Mouse (Mus musculus): ENCODE measurements around the gene Gas2l1. TPM values are rescaled to one million over a fixed set of nuclear protein-coding genes. Genes with fewer than 3 reads are reported as not detected.
"Not testable (repeated sequence)": the region's sequence is repeated elsewhere in the genome, so short reads cannot be mapped to it uniquely, and the experiment has no call there.

The Gas2l1 gene
- total RNA-seq (2021): 10 to 100 TPM; 16.1 to 17.6 TPM
- long read RNA-seq, experiment 1, partial matches to known transcripts: 2 of 18 reads
- long read RNA-seq, experiment 1, other reads (novel, unspliced or antisense): 11 of 18 reads
- long read RNA-seq, experiment 2, partial matches to known transcripts: 3 of 17 reads
- long read RNA-seq, experiment 2, other reads (novel, unspliced or antisense): 13 of 17 reads

GRCm38 (mm10) chr11:5065056-5065821 lies at the start of gene Gas2l1:
TSS of gene Gas2l1 (minus strand) at chr11:5065327.
- peak; percentile 94 to 96 for DNase-seq

- DNase-seq: no peak
Measured at GRCm38 (mm10) chr11:5113645-5114044, 48.5 kb upstream of the Gas2l1 start.

- DNase-seq: no peak
Measured at GRCm38 (mm10) chr11:5109441-5109840, 44.3 kb upstream of the Gas2l1 start.

GRCm38 (mm10) chr11:5103986-5104509 lies 38.9 kb upstream of the Gas2l1 start:
- DNase-seq: no peak

GRCm38 (mm10) chr11:5102384-5102783 lies 37.3 kb upstream of the Gas2l1 start:
- DNase-seq: no peak

GRCm38 (mm10) chr11:5101641-5102040 lies 36.5 kb upstream of the Gas2l1 start:
- no peak for DNase-seq

GRCm38 (mm10) chr11:5100801-5101200 lies 35.7 kb upstream of the Gas2l1 start:
- DNase-seq: no peak

- no peak for DNase-seq
Measured at GRCm38 (mm10) chr11:5100283-5100682, 35.2 kb upstream of the Gas2l1 start.

- DNase-seq: peak; percentile 90 to 92
Measured at GRCm38 (mm10) chr11:5099576-5100183, 34.6 kb upstream of the Gas2l1 start.

- DNase-seq: peak; percentile 97 to 99
Measured at GRCm38 (mm10) chr11:5098736-5099542, 33.8 kb upstream of the Gas2l1 start, which contains the start of the genes Rhbdd3 and Ewsr1. TSS of gene Rhbdd3 (plus strand) at chr11:5098926. TSS of gene Ewsr1 (minus strand) at chr11:5099266.

- DNase-seq: peak; percentile 57 to 73
Measured at GRCm38 (mm10) chr11:5098035-5098735, 33.1 kb upstream of the Gas2l1 start.

GRCm38 (mm10) chr11:5096480-5097020 lies 31.4 kb upstream of the Gas2l1 start:
- DNase-seq: no peak

- DNase-seq: peak in 1 of 2 experiments; percentile 23
Measured at GRCm38 (mm10) chr11:5095877-5096276, 30.8 kb upstream of the Gas2l1 start.

GRCm38 (mm10) chr11:5091706-5092105 lies 26.6 kb upstream of the Gas2l1 start:
- no peak for DNase-seq

- no peak for DNase-seq
Measured at GRCm38 (mm10) chr11:5089147-5089546, 24.0 kb upstream of the Gas2l1 start.

- not testable (repeated sequence) for DNase-seq
Measured at GRCm38 (mm10) chr11:5076843-5077242, 11.7 kb upstream of the Gas2l1 start.

GRCm38 (mm10) chr11:5075760-5076159 lies 10.6 kb upstream of the Gas2l1 start:
- no peak for DNase-seq

- DNase-seq: no peak
Measured at GRCm38 (mm10) chr11:5074882-5075281, 9.8 kb upstream of the Gas2l1 start.

GRCm38 (mm10) chr11:5068126-5068971 lies 3.2 kb upstream of the Gas2l1 start:
- no peak for DNase-seq

GRCm38 (mm10) chr11:5067063-5067462 lies 1.9 kb upstream of the Gas2l1 start:
- no peak for DNase-seq
